Comparison of ENCODE assay signal across 36 mouse cellular contexts in the genomic region with DNA sequence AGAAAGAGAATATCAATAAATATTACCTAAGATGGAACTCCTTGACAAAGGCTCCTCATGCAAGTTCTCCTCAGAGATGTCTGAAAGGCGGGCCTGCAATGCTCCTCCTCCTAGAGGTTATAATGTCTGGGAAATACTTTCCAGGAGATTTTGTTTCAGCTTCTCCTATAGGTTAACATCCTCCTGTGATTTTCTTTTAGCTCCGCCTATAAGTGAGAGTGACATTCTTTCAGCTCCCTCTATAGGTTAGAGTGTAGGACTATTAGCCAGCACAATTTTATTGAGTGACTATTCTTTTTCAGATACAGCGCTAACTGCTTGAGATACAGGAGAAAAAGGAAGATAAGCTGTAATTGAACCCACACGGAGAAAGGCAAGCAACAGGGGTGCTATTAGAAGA. TPM values are rescaled to one million over a fixed set of nuclear protein-coding genes. Genes with fewer than 3 reads are reported as not detected.
DNase-seq lines count a peak whose midpoint lies in the region; ATAC-seq and TF ChIP-seq lines count a peak whose summit lies in the region.
"Had no signal": no experiment of that assay in that cellular context is flagged by ENCODE, and none has a peak within 500 bp of the region (broad histone marks: within the 10 kb centered on the region; RNA-seq: fewer than 3 reads in every experiment).

A gene (minus strand): TSS at position 101 of the 400 bp plus-strand sequence.

- no peaks in the 10 kb centered on the region for H3K27me3 ChIP-seq in embryonic facial prominence, embryonic 14.5 days (replicated peaks; ENCODE audit: control insufficient read depth, insufficient read depth, low read length)
- no peaks in the 10 kb centered on the region for H3K27me3 ChIP-seq in embryonic facial prominence, embryonic 10.5 days (replicated peaks; ENCODE audit: low read depth, poor library complexity, severe bottlenecking)
- no peaks in the 10 kb centered on the region for H3K27me3 ChIP-seq in lung, embryonic 16.5 days (ENCODE audit: control insufficient read depth, insufficient read depth, low read depth, low read length)
- no peaks in the 10 kb centered on the region for H3K27me3 ChIP-seq in MEL (ENCODE audit: control insufficient read depth in 1 of 2, insufficient read depth in 2 of 2, low read length in 2 of 2)
- no peaks in the 10 kb centered on the region for H3K27me3 ChIP-seq in limb, embryonic 14.5 days (ENCODE audit: control insufficient read depth, insufficient read depth, low read length)
- no peaks in the 10 kb centered on the region for H3K27me3 ChIP-seq in forebrain, postnatal 0 days (ENCODE audit: insufficient read depth, low read length)
- H3K27me3 ChIP-seq: embryonic facial prominence, embryonic 13.5 days; heart, embryonic 13.5 days; hindbrain, embryonic 15.5 days; kidney, embryonic 15.5 days; liver, embryonic 15.5 days; midbrain, embryonic 15.5 days; neural tube, embryonic 15.5 days had no signal

- peak; percentile 14 for TF ChIP-seq RAD21 in MEL (IDR thresholded peaks at IDR 0.05; ENCODE audit: low read depth, low read length)

- H3K9ac ChIP-seq in embryonic facial prominence, embryonic 14.5 days (ENCODE audit: low read depth, low read length): no peak within 1 kb of the TSS
- no peak within 1 kb of the TSS for H3K9ac ChIP-seq in lung, embryonic 16.5 days (ENCODE audit: low read length)
- no peak within 1 kb of the TSS for H3K9ac ChIP-seq in MEL (ENCODE audit: control insufficient read depth, low read depth, low read length, poor library complexity, severe bottlenecking)
- no peak within 1 kb of the TSS for H3K9ac ChIP-seq in limb, embryonic 14.5 days (ENCODE audit: low read depth, low read length, severe bottlenecking)
- H3K9ac ChIP-seq in forebrain, postnatal 0 days: no peak within 1 kb of the TSS
- H3K9ac ChIP-seq: embryonic facial prominence, embryonic 13.5 days; heart, embryonic 13.5 days; hindbrain, embryonic 15.5 days; kidney, embryonic 15.5 days; liver, embryonic 15.5 days; midbrain, embryonic 15.5 days; neural tube, embryonic 15.5 days had no signal

- ATAC-seq in embryonic facial prominence, embryonic 14.5 days (ENCODE audit: low read depth): no peak
- no peak for ATAC-seq in lung, embryonic 16.5 days (ENCODE audit: low read depth)
- ATAC-seq in limb, embryonic 14.5 days (ENCODE audit: low FRiP score, low read depth): no peak
- ATAC-seq in forebrain, postnatal 0 days: no peak
- ATAC-seq: forebrain, embryonic 16.5 days; inflammation-experienced regulatory T-cells, adult 6 months; lung, postnatal 0 days; midbrain, embryonic 15.5 days had no signal

- no peak for TF ChIP-seq EP300 in MEL (IDR thresholded peaks at IDR 0.05; ENCODE audit: low read depth in 1 of 2, low read length in 2 of 2)

- H3K4me2 ChIP-seq in embryonic facial prominence, embryonic 14.5 days (ENCODE audit: low read depth, low read length): no peak within 1 kb of the TSS
- H3K4me2 ChIP-seq in lung, embryonic 16.5 days (ENCODE audit: low read depth, low read length): no peak within 1 kb of the TSS
- no peak within 1 kb of the TSS for H3K4me2 ChIP-seq in limb, embryonic 14.5 days (replicated peaks; ENCODE audit: low read depth, low read length, severe bottlenecking)
- no peak within 1 kb of the TSS for H3K4me2 ChIP-seq in forebrain, postnatal 0 days (ENCODE audit: low read depth)
- H3K4me2 ChIP-seq: embryonic facial prominence, embryonic 13.5 days; heart, embryonic 13.5 days; hindbrain, embryonic 15.5 days; kidney, embryonic 15.5 days; liver, embryonic 15.5 days; midbrain, embryonic 15.5 days; neural tube, embryonic 15.5 days had no signal

- H3K9me3 ChIP-seq in embryonic facial prominence, embryonic 14.5 days (ENCODE audit: control insufficient read depth, low read length): no peaks in the 10 kb centered on the region
- H3K9me3 ChIP-seq in embryonic facial prominence, embryonic 10.5 days: no peaks in the 10 kb centered on the region
- no peaks in the 10 kb centered on the region for H3K9me3 ChIP-seq in lung, embryonic 16.5 days (ENCODE audit: control insufficient read depth, low read length)
- no peaks in the 10 kb centered on the region for H3K9me3 ChIP-seq in MEL (replicated peaks; ENCODE audit: insufficient read depth, low read length)
- H3K9me3 ChIP-seq in limb, embryonic 14.5 days (ENCODE audit: control insufficient read depth, low read length): no peaks in the 10 kb centered on the region
- no peaks in the 10 kb centered on the region for H3K9me3 ChIP-seq in forebrain, postnatal 0 days (ENCODE audit: low read length)
- H3K9me3 ChIP-seq: embryonic facial prominence, embryonic 13.5 days; heart, embryonic 13.5 days; hindbrain, embryonic 10.5 days; hindbrain, embryonic 15.5 days; kidney, embryonic 15.5 days; liver, embryonic 15.5 days; midbrain, embryonic 15.5 days; neural tube, embryonic 15.5 days had no signal

- no peak for TF ChIP-seq POLR2A in MEL (IDR thresholded peaks at IDR 0.05; ENCODE audit: control insufficient read depth in 1 of 2, insufficient read depth in 1 of 2, low read depth in 1 of 2, low read length in 2 of 2, poor library complexity in 1 of 2)
- TF ChIP-seq POLR2A in limb, embryonic 14.5 days (IDR thresholded peaks at IDR 0.05; ENCODE audit: borderline replicate concordance, extremely low read depth, insufficient read depth, insufficient read length): no peak

- WGBS in embryonic facial prominence, embryonic 14.5 days: 76% methylated on average over 4 of the region's 4 CpGs
- 72% methylated on average over 4 of the region's 4 CpGs for WGBS in embryonic facial prominence, embryonic 10.5 days
- WGBS in lung, embryonic 16.5 days: 76% methylated on average over 4 of the region's 4 CpGs
- 78% methylated on average over 4 of the region's 4 CpGs for WGBS in limb, embryonic 14.5 days
- WGBS in forebrain, postnatal 0 days: 68% methylated on average over 4 of the region's 4 CpGs

- DNase-seq in embryonic facial prominence, embryonic 14.5 days (ENCODE audit: low spot score): no peak
- DNase-seq in embryonic facial prominence, embryonic 10.5 days (ENCODE audit: low spot score): no peak
- DNase-seq in lung, postnatal 10 days: no peak
- peak; percentile 4 for DNase-seq in MEL (ENCODE audit: low read depth, low spot score)
- DNase-seq in limb, embryonic 14.5 days (ENCODE audit: low spot score): no peak
- no peak for DNase-seq in forebrain, postnatal 0 days
- no peak for DNase-seq in T-cell, adult 2 months (ENCODE audit: low spot score)
- DNase-seq: adrenal gland, postnatal 14 days; cerebellum, adult 11 months; cerebellum, adult 9-10 months; cerebellum, postnatal 36 days; heart, postnatal 10 days; kidney, adult 18-20 months; kidney, postnatal 25 days; right cerebral cortex, postnatal 25 days had no signal

- no peaks in the 10 kb centered on the region for H3K79me2 ChIP-seq in MEL (ENCODE audit: control insufficient read depth, insufficient read depth, low read length, poor library complexity)

- no peak within 1 kb of the TSS for H3K27ac ChIP-seq in embryonic facial prominence, embryonic 14.5 days (replicated peaks; ENCODE audit: low read depth, low read length)
- no peak within 1 kb of the TSS for H3K27ac ChIP-seq in embryonic facial prominence, embryonic 10.5 days (replicated peaks)
- no peak within 1 kb of the TSS for H3K27ac ChIP-seq in lung, embryonic 16.5 days (ENCODE audit: low read length)
- no peak within 1 kb of the TSS for H3K27ac ChIP-seq in MEL (ENCODE audit: control insufficient read depth, low read depth, low read length)
- no peak within 1 kb of the TSS for H3K27ac ChIP-seq in limb, embryonic 14.5 days (replicated peaks; ENCODE audit: low read depth, low read length)
- H3K27ac ChIP-seq in forebrain, postnatal 0 days (ENCODE audit: low read depth, low read length): no peak within 1 kb of the TSS
- H3K27ac ChIP-seq: embryonic facial prominence, embryonic 13.5 days; heart, embryonic 13.5 days; hindbrain, embryonic 10.5 days; hindbrain, embryonic 15.5 days; kidney, embryonic 15.5 days; left cerebral cortex, adult 2 months; liver, embryonic 15.5 days; macrophage; midbrain, embryonic 15.5 days; neural tube, embryonic 15.5 days had no signal

- no peaks in the 10 kb centered on the region for H3K4me1 ChIP-seq in embryonic facial prominence, embryonic 14.5 days (ENCODE audit: control insufficient read depth, insufficient read depth, low read length)
- peaks cover 3% of the 10 kb centered on the region; the same call in 1 of the 2 replicates for H3K4me1 ChIP-seq in embryonic facial prominence, embryonic 10.5 days
- H3K4me1 ChIP-seq in lung, embryonic 16.5 days (replicated peaks; ENCODE audit: control insufficient read depth, insufficient read depth, low read length): no peaks in the 10 kb centered on the region
- H3K4me1 ChIP-seq in MEL (ENCODE audit: control insufficient read depth in 1 of 2, insufficient read depth in 2 of 2, low read length in 2 of 2): no peaks in the 10 kb centered on the region
- no peaks in the 10 kb centered on the region for H3K4me1 ChIP-seq in limb, embryonic 14.5 days (ENCODE audit: control insufficient read depth, insufficient read depth, low read length)
- no peaks in the 10 kb centered on the region for H3K4me1 ChIP-seq in forebrain, postnatal 0 days (ENCODE audit: insufficient read depth)
- H3K4me1 ChIP-seq: embryonic facial prominence, embryonic 13.5 days; hindbrain, embryonic 10.5 days; hindbrain, embryonic 15.5 days; kidney, embryonic 15.5 days; liver, embryonic 15.5 days; midbrain, embryonic 15.5 days; neural tube, embryonic 15.5 days had no signal

- H3K36me3 ChIP-seq in embryonic facial prominence, embryonic 14.5 days (ENCODE audit: control insufficient read depth, insufficient read depth, low read length): no peaks in the 10 kb centered on the region
- no peaks in the 10 kb centered on the region for H3K36me3 ChIP-seq in embryonic facial prominence, embryonic 10.5 days (replicated peaks)
- H3K36me3 ChIP-seq in lung, embryonic 16.5 days (ENCODE audit: control insufficient read depth, insufficient read depth, low read length): no peaks in the 10 kb centered on the region
- no peaks in the 10 kb centered on the region for H3K36me3 ChIP-seq in MEL (ENCODE audit: control insufficient read depth in 1 of 2, insufficient read depth in 2 of 2, low read length in 2 of 2)
- no peaks in the 10 kb centered on the region for H3K36me3 ChIP-seq in limb, embryonic 14.5 days (ENCODE audit: control insufficient read depth, insufficient read depth, low read length)
- H3K36me3 ChIP-seq in forebrain, postnatal 0 days (ENCODE audit: insufficient read depth): no peaks in the 10 kb centered on the region
- H3K36me3 ChIP-seq: embryonic facial prominence, embryonic 13.5 days; hindbrain, embryonic 10.5 days; hindbrain, embryonic 15.5 days; kidney, embryonic 15.5 days; liver, embryonic 15.5 days; midbrain, embryonic 15.5 days; neural tube, embryonic 15.5 days had no signal

- no peak within 1 kb of the TSS for H3K4me3 ChIP-seq in embryonic facial prominence, embryonic 14.5 days (ENCODE audit: low read depth, low read length)
- no peak within 1 kb of the TSS for H3K4me3 ChIP-seq in embryonic facial prominence, embryonic 10.5 days
- no peak within 1 kb of the TSS for H3K4me3 ChIP-seq in lung, embryonic 16.5 days (ENCODE audit: low read length)
- H3K4me3 ChIP-seq in MEL (ENCODE audit: control insufficient read depth in 1 of 2, insufficient read depth in 1 of 2, low read depth in 2 of 2, low read length in 2 of 2): no peak within 1 kb of the TSS
- no peak within 1 kb of the TSS for H3K4me3 ChIP-seq in limb, embryonic 14.5 days (replicated peaks; ENCODE audit: low read length)
- H3K4me3 ChIP-seq in forebrain, postnatal 0 days (ENCODE audit: low read depth, low read length): no peak within 1 kb of the TSS
- H3K4me3 ChIP-seq: embryonic facial prominence, embryonic 13.5 days; erythroblast, embryonic 14.5 days; heart, embryonic 13.5 days; hindbrain, embryonic 10.5 days; hindbrain, embryonic 15.5 days; kidney, embryonic 15.5 days; left cerebral cortex, adult 2 months; liver, embryonic 15.5 days; midbrain, embryonic 15.5 days; neural tube, embryonic 15.5 days had no signal

- TF ChIP-seq CTCF in MEL (IDR thresholded peaks at IDR 0.05 in 2 of 3, conservative IDR thresholded peaks at IDR 0.05 in 1 of 3; ENCODE audit: control insufficient read depth in 1 of 3, insufficient read depth in 1 of 3, low read depth in 2 of 3, low read length in 3 of 3, poor library complexity in 1 of 3, severe bottlenecking in 1 of 3): no peak; a peak in 1 of 6 replicates
- TF ChIP-seq CTCF in forebrain, postnatal 0 days (IDR thresholded peaks at IDR 0.05; ENCODE audit: low read depth): no peak

RNA-seq across cellular contexts. Expression of the gene that starts here (rescaled TPM):
- 13.7 and 13.9 TPM in 2 replicates for polyA plus RNA-seq in embryonic facial prominence, embryonic 14.5 days (2014; fragmentation: Nextera tagmentation; extraction: Ambion mirVana)
- 4.1 and 4.8 TPM in 2 replicates for polyA plus RNA-seq in embryonic facial prominence, embryonic 10.5 days (2016; fragmentation: Nextera tagmentation; extraction: Ambion mirVana)
- 19.5 and 21.1 TPM in 2 replicates for polyA plus RNA-seq in lung, embryonic 16.5 days (2015; fragmentation: Nextera tagmentation; extraction: Ambion mirVana)
- not detected in 2 replicates for total RNA-seq in MEL (2012; rRNA removed)
- not detected for polyA plus RNA-seq in MEL (2012; ENCODE audit: insufficient read depth in 1 of 2, insufficient read length in 2 of 2, low read depth in 1 of 2, low replicate concordance in 2 of 2, missing spikeins in 1 of 2)
- polyA plus RNA-seq in limb, embryonic 14.5 days (2012; rRNA removed): 12.6 and 18.4 TPM in 2 replicates
- polyA plus RNA-seq in limb, embryonic 14.5 days (2014; fragmentation: Nextera tagmentation; extraction: Ambion mirVana): 12.5 and 14.0 TPM in 2 replicates
- total RNA-seq in forebrain, postnatal 0 days (2014; rRNA removed): not detected in 2 replicates
- 0.14 TPM in 1 of 2 replicates, not detected in the other for polyA plus RNA-seq in forebrain, postnatal 0 days (2015; fragmentation: Nextera tagmentation; extraction: Ambion mirVana)
- total RNA-seq: adrenal gland, postnatal 14 days; gastrocnemius, adult 8-10 months; layer of hippocampus, adult 18-20 months; layer of hippocampus, postnatal 10 days; left cerebral cortex, adult 2 months; left cerebral cortex, postnatal 25 days; liver, adult 2 months had no signal
- polyA plus RNA-seq: erythroblast, embryonic 14.5 days; forebrain, embryonic 16.5 days; inflammation-experienced regulatory T-cells, adult 6 months; liver, adult 2 months; macrophage; urinary bladder, adult 2 months had no signal

Comparison
In these comparisons a context has a peak if more than half of its experiments do, and no peak if none do; other contexts are left out.
1. Peak in DNase-seq in MEL; RNA of the gene not detected or under 1 TPM.